ENCODE assay signal across 14 mouse cellular contexts in the genomic region with DNA sequence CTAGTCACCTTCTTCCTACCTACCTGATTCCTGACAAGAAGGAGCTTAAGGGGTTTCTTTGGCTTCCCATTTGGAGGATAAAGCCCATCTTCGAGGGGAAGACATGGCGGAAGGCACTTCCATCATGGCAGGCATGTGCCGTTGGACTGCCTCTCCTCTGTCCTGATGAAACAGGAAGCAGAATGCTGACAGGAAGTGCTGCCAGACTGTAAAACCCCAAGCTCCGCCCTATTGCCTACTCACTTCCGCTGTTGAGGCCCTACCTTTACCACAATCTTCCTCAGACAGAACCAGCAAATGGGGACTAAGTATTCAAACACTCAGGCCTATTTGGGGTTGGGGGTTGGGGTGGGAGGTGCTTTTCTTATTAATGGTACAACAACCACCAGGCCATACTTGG.
A peak's percentile ranks its signal among the peaks of the same experiment; 100 is the strongest.
DNase-seq lines count a peak whose midpoint lies in the region; ATAC-seq and TF ChIP-seq lines count a peak whose summit lies in the region.
"Had no signal": no experiment of that assay in that cellular context is flagged by ENCODE, and none has a peak within 500 bp of the region (broad histone marks: within the 10 kb centered on the region; RNA-seq: fewer than 3 reads in every experiment).

No protein-coding gene starts in this region.

- H3K36me3 ChIP-seq in MEL (ENCODE audit: control insufficient read depth in 1 of 2, insufficient read depth in 2 of 2, low read length in 2 of 2) (no peaks in the 10 kb centered on the region), myocyte (ENCODE audit: control insufficient read depth, insufficient read depth) (no peaks in the 10 kb centered on the region)
- H3K36me3 ChIP-seq: forebrain, embryonic 15.5 days; heart, embryonic 10.5 days; midbrain, embryonic 10.5 days; stomach, embryonic 15.5 days had no signal

- TF ChIP-seq POLR2A in MEL (IDR thresholded peaks at IDR 0.05; ENCODE audit: control insufficient read depth in 1 of 2, insufficient read depth in 1 of 2, low read depth in 1 of 2, low read length in 2 of 2, poor library complexity in 1 of 2) (no peak), myocyte (IDR thresholded peaks at IDR 0.05; ENCODE audit: insufficient read length, low read depth) (peak; percentile 45)

- H3K27me3 ChIP-seq in MEL (ENCODE audit: control insufficient read depth in 1 of 2, insufficient read depth in 2 of 2, low read length in 2 of 2) (no peaks in the 10 kb centered on the region), myocyte (ENCODE audit: control insufficient read depth, insufficient read depth, insufficient read length) (no peaks in the 10 kb centered on the region)
- H3K27me3 ChIP-seq: forebrain, embryonic 15.5 days; stomach, embryonic 15.5 days had no signal

- no peak overlapping the region for H3K4me3 ChIP-seq in MEL (ENCODE audit: control insufficient read depth in 1 of 2, insufficient read depth in 1 of 2, low read depth in 2 of 2, low read length in 2 of 2)
- no peak overlapping the region for H3K4me3 ChIP-seq in myocyte
- H3K4me3 ChIP-seq: forebrain, embryonic 15.5 days; heart, embryonic 10.5 days; midbrain, embryonic 10.5 days; stomach, embryonic 15.5 days had no signal

- TF ChIP-seq CTCF in MEL (IDR thresholded peaks at IDR 0.05 in 2 of 3, conservative IDR thresholded peaks at IDR 0.05 in 1 of 3; ENCODE audit: control insufficient read depth in 1 of 3, insufficient read depth in 1 of 3, low read depth in 2 of 3, low read length in 3 of 3, poor library complexity in 1 of 3, severe bottlenecking in 1 of 3) = no peak

- DNase-seq in B cell, adult 2 months = peak; percentile 4 to 26
- DNase-seq in MEL (ENCODE audit: low read depth, low spot score) = peak; percentile 12
- peak; percentile 49 for DNase-seq in induced T-regulatory cell, adult 2 months (ENCODE audit: low read depth)
- DNase-seq in ovary, adult 18-20 months (ENCODE audit: low spot score) = no peak
- DNase-seq in layer of hippocampus, adult 18-20 months (ENCODE audit: low spot score in 2 of 2) = no peak
- DNase-seq: gastrocnemius, postnatal 10 days; kidney, postnatal 10 days; lung, embryonic 14.5 days had no signal

- H3K9me3 ChIP-seq in MEL (replicated peaks; ENCODE audit: insufficient read depth, low read length) = no peaks in the 10 kb centered on the region
- H3K9me3 ChIP-seq: forebrain, embryonic 15.5 days; heart, embryonic 10.5 days; midbrain, embryonic 10.5 days; stomach, embryonic 15.5 days had no signal

- no peak for TF ChIP-seq RAD21 in MEL (IDR thresholded peaks at IDR 0.05; ENCODE audit: low read depth, low read length)

- no peak overlapping the region for H3ac ChIP-seq in myocyte (ENCODE audit: control insufficient read depth, insufficient read length)

- no peak for TF ChIP-seq EP300 in MEL (IDR thresholded peaks at IDR 0.05; ENCODE audit: low read depth in 1 of 2, low read length in 2 of 2)

- no peak overlapping the region for H3K9ac ChIP-seq in MEL (ENCODE audit: control insufficient read depth, low read depth, low read length, poor library complexity, severe bottlenecking)
- H3K9ac ChIP-seq: forebrain, embryonic 15.5 days; lung, embryonic 14.5 days; stomach, embryonic 15.5 days had no signal

- H3K79me2 ChIP-seq in MEL (ENCODE audit: control insufficient read depth, insufficient read depth, low read length, poor library complexity) (no peaks in the 10 kb centered on the region), myocyte (ENCODE audit: control insufficient read depth, insufficient read depth) (no peaks in the 10 kb centered on the region)

- ATAC-seq in megakaryocyte-erythroid progenitor cell, adult 5-6 weeks (replicated peaks; ENCODE audit: low FRiP score, low TSS enrichment, poor library complexity, severe bottlenecking) = no peak
- ATAC-seq: forebrain, embryonic 15.5 days had no signal

- H3K4me1 ChIP-seq in MEL (ENCODE audit: control insufficient read depth in 1 of 2, insufficient read depth in 2 of 2, low read length in 2 of 2) = no peaks in the 10 kb centered on the region
- H3K4me1 ChIP-seq: midbrain, embryonic 10.5 days; stomach, embryonic 15.5 days had no signal

- H3K4me2 ChIP-seq in myocyte (ENCODE audit: low read depth) = peak overlapping the region; percentile 61
- H3K4me2 ChIP-seq: forebrain, embryonic 15.5 days; lung, embryonic 14.5 days; stomach, embryonic 15.5 days had no signal

- H3K27ac ChIP-seq in MEL (ENCODE audit: control insufficient read depth, low read depth, low read length) = no peak overlapping the region
- H3K27ac ChIP-seq: forebrain, embryonic 15.5 days; heart, embryonic 10.5 days; midbrain, embryonic 10.5 days; stomach, embryonic 15.5 days had no signal

TF ChIP-seq in MEL, 35 proteins besides CTCF, POLR2A, EP300 and RAD21:
- TF ChIP-seq NELFE (IDR thresholded peaks at IDR 0.05; ENCODE audit: low read depth, low read length) (no peak), USF2 (IDR thresholded peaks at IDR 0.05; ENCODE audit: borderline replicate concordance in 1 of 2, insufficient read depth in 1 of 2, low read depth in 1 of 2, low read length in 2 of 2) (no peak), BHLHE40 (IDR thresholded peaks at IDR 0.05; ENCODE audit: borderline replicate concordance, low read depth, low read length) (no peak), ZC3H11A (IDR thresholded peaks at IDR 0.05; ENCODE audit: low read depth, low read length) (no peak), GATA1 (IDR thresholded peaks at IDR 0.05; ENCODE audit: low read depth, low read length) (no peak), GABPA (IDR thresholded peaks at IDR 0.05; ENCODE audit: low read depth, low read length) (no peak), ZKSCAN1 (IDR thresholded peaks at IDR 0.05; ENCODE audit: low read depth, low read length) (no peak), TCF12 (IDR thresholded peaks at IDR 0.05; ENCODE audit: low read depth, low read length) (no peak), KAT2A (conservative IDR thresholded peaks at IDR 0.05; ENCODE audit: low read depth, low read length) (no peak), CHD2 (IDR thresholded peaks at IDR 0.05; ENCODE audit: low read length) (no peak), TBP (IDR thresholded peaks at IDR 0.05; ENCODE audit: low read depth, low read length) (no peak), ZMIZ1 (IDR thresholded peaks at IDR 0.05; ENCODE audit: low read depth, low read length) (no peak), MEF2A (IDR thresholded peaks at IDR 0.05; ENCODE audit: extremely low read depth, insufficient replicate concordance, low read depth, low read length, poor library complexity, severe bottlenecking) (no peak), CHD1 (IDR thresholded peaks at IDR 0.05; ENCODE audit: low read depth, low read length) (no peak), NRF1 (IDR thresholded peaks at IDR 0.05; ENCODE audit: insufficient read depth, low read depth, low read length, poor library complexity, severe bottlenecking) (no peak), E2F4 (IDR thresholded peaks at IDR 0.05; ENCODE audit: borderline replicate concordance, low read depth, low read length) (no peak), ETS1 (IDR thresholded peaks at IDR 0.05; ENCODE audit: low read depth, low read length) (no peak)
TF ChIP-seq in MEL: peak in this region for 0.

TF ChIP-seq in myocyte, 11 proteins besides CTCF, POLR2A, EP300 and RAD21:
- TF ChIP-seq SRF (IDR thresholded peaks at IDR 0.05; ENCODE audit: control insufficient read depth, insufficient read length, low read depth) (no peak), MYOD1 (IDR thresholded peaks at IDR 0.05; ENCODE audit: control insufficient read depth in 1 of 3, insufficient read length in 2 of 3, low read depth in 2 of 3) (no peak), USF1 (IDR thresholded peaks at IDR 0.05; ENCODE audit: low read depth) (no peak), TCF3 (IDR thresholded peaks at IDR 0.05; ENCODE audit: insufficient read length, low read depth) (no peak), MYOG (IDR thresholded peaks at IDR 0.05; ENCODE audit: control insufficient read depth in 1 of 3, insufficient read depth in 1 of 3, insufficient read length in 2 of 3, low read depth in 2 of 3) (no peak), E2F4 (IDR thresholded peaks at IDR 0.05; ENCODE audit: insufficient read depth) (no peak)
TF ChIP-seq in myocyte: peak in this region for 0.

Comparison
In these comparisons a context has a peak if more than half of its experiments do, and no peak if none do; other contexts are left out.
1. DNase-seq: peak in B cell, adult 2 months (2 of 2), MEL (single experiment) and induced T-regulatory cell, adult 2 months (single experiment); none in ovary, adult 18-20 months (single experiment) and layer of hippocampus, adult 18-20 months (0 of 2).